Mouse (Mus musculus) forebrain, embryonic 12.5 days (tissue): ENCODE results near the gene Mylk4. TPM values are rescaled to one million over a fixed set of nuclear protein-coding genes. Genes with fewer than 3 reads are reported as not detected.

Experiments used
- ATAC-seq: fragments of 200-750 bp; cut with Nextera tagmentation; 2 replicates; pipeline ENCODE4 v1.8.0; 2017; ENCODE audit warnings: moderate TSS enrichment; ENCODE audit not compliant: low FRiP score
- H3K27ac ChIP-seq: fragments of 300-500 bp; sonication (generic); 2 replicates; pipeline ENCODE4 v1.5.1; 2016; ENCODE audit warnings: mild to moderate bottlenecking
- H3K27me3 ChIP-seq: fragments of 300-500 bp; sonication (generic); 2 replicates; pipeline ENCODE4 v1.6.1; 2016; ENCODE audit warnings: mild to moderate bottlenecking
- H3K36me3 ChIP-seq: fragments of 300-500 bp; sonication (generic); replicated peaks from 2 replicates; pipeline ENCODE4 v1.6.1; 2016; ENCODE audit warnings: mild to moderate bottlenecking
- H3K4me1 ChIP-seq: fragments of 300-500 bp; sonication (generic); 2 replicates; pipeline ENCODE4 v1.6.1; 2016
- H3K4me2 ChIP-seq: fragments of 300-500 bp; sonication (generic); 2 replicates; pipeline ENCODE4 v1.6.1; 2016; ENCODE audit warnings: mild to moderate bottlenecking, moderate library complexity
- H3K4me3 ChIP-seq: fragments of 300-500 bp; sonication (generic); replicated peaks from 2 replicates; pipeline ENCODE4 v1.5.1; 2016; ENCODE audit warnings: mild to moderate bottlenecking
- H3K9ac ChIP-seq: fragments of 300-500 bp; sonication (generic); 2 replicates; pipeline ENCODE4 v1.6.1; 2016; ENCODE audit warnings: mild to moderate bottlenecking
- H3K9me3 ChIP-seq: fragments of 300-500 bp; sonication (generic); 2 replicates; pipeline ENCODE4 v1.6.1; 2016
- WGBS: fragments of 180-500 bp; shearing (Covaris S2); methylation state at CpG from one replicate; pipeline ENCODE4 v1.1.7; 2016; 5-methylcytosine and 5-hydroxymethylcytosine counted together
- polyA plus RNA-seq: library from polyadenylated mRNA; unstranded; fragments of >200 nt; fragmentation: Nextera tagmentation; extraction: Ambion mirVana; gene quantifications from 2 replicates; pipeline ENCODE4 v1.2.1, GENCODE M21; 2016

Gene Mylk4
- polyA plus RNA-seq, 1 experiment from 2014 or later: 0.13 TPM

DNA sequence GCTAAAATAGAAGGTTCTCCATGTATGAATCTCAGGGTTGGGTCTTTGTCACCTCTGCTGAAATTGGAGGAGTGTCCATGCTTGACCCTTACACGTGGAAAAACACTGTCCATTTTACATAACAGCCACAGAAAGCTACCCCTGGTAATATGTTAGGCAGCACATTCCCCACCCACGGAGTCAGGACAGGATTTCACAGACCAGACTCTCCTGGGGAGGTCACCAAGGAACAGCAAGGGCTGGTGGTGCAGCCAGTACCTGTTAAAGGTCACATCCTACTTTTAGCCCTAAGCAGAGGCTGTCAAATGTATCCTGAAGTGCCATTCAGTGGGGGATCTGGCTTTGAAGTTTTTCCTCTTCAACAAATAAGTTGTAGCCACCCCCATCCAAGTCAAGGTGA lies 35.3 kb downstream of the Mylk4 start:
- Histone ChIP-seq H3K9ac (no peak overlapping the region), H3K27ac (no peak overlapping the region), H3K9me3 (no peaks in the 10 kb centered on the region), H3K4me2 (no peak overlapping the region), H3K27me3 (no peaks in the 10 kb centered on the region), H3K4me1 (no peaks in the 10 kb centered on the region), H3K36me3 (no peaks in the 10 kb centered on the region), H3K4me3 (no peak overlapping the region)
- WGBS: 59% methylated on average over 2 of the region's 2 CpGs
- ATAC-seq: no peak

- no peak for ATAC-seq
- Histone ChIP-seq H3K9me3 (no peaks in the 10 kb centered on the region), H3K4me2 (no peak overlapping the region), H3K4me3 (no peak overlapping the region), H3K4me1 (no peaks in the 10 kb centered on the region), H3K36me3 (no peaks in the 10 kb centered on the region), H3K27ac (no peak overlapping the region), H3K9ac (no peak overlapping the region), H3K27me3 (no peaks in the 10 kb centered on the region)
- WGBS: 70% methylated on average over 7 of the region's 7 CpGs
Observed at GRCm38 (mm10) chr13:32741161-32741560, 42.6 kb downstream of the Mylk4 start.

DNA sequence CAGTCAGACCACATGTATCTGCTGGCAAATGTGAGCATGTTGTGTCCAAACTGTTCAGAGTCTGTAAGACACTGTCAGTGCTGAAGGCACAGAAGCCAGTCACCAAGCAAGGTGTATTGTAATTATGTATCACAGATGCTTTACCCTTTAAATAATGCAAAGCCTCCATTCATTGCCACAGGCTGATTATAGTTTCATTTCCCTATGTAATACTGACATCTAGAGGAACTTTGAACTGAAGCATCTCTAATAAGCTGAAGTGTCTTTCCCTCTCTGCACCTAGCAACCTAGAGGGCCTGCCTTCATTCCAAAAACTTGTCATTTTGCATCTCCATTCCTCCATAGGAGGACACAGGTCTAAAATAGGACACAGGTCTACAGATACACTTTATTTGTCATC lies 52.5 kb downstream of the Mylk4 start:
- Histone ChIP-seq H3K4me2 (no peak overlapping the region), H3K4me3 (no peak overlapping the region), H3K4me1 (no peaks in the 10 kb centered on the region), H3K9ac (no peak overlapping the region), H3K27ac (no peak overlapping the region), H3K36me3 (no peaks in the 10 kb centered on the region), H3K9me3 (no peaks in the 10 kb centered on the region), H3K27me3 (no peaks in the 10 kb centered on the region)
- no peak for ATAC-seq

DNA sequence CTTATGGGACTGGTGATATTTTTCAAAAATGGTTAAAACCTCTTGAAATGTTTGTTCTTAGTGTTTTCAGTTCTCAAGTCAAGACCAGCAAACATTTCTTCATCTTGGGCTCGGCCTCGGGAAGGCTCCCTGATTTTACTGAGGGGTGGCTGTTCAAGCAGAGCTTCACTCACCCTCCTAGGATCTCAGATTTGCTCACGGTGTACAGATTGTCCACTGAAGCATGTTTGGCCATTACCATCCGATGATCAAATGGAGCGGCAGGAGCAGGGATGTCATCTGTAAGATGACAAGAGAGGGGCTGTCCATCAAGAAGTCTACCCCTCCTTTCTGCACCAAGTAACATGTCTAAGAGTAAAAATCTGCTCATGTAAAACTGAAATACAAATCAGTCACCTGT lies 59.1 kb downstream of the Mylk4 start:
- WGBS: 90% methylated on average over 5 of the region's 5 CpGs
- no peaks in the 10 kb centered on the region for H3K27me3 ChIP-seq
- no peaks in the 10 kb centered on the region for H3K36me3 ChIP-seq
- no peaks in the 10 kb centered on the region for H3K9me3 ChIP-seq
- H3K9ac ChIP-seq: no peak overlapping the region
- no peak overlapping the region for H3K4me3 ChIP-seq
- H3K4me2 ChIP-seq: no peak overlapping the region
- H3K4me1 ChIP-seq: no peaks in the 10 kb centered on the region
- ATAC-seq: no peak
- H3K27ac ChIP-seq: no peak overlapping the region

GRCm38 (mm10) chr13:32721717-32722116 lies 62.0 kb downstream of the Mylk4 start:
- no peaks in the 10 kb centered on the region for H3K27me3 ChIP-seq
- 85% methylated on average over 4 of the region's 4 CpGs for WGBS
- no peaks in the 10 kb centered on the region for H3K9me3 ChIP-seq
- H3K9ac ChIP-seq: no peak overlapping the region
- no peak overlapping the region for H3K4me3 ChIP-seq
- H3K27ac ChIP-seq: no peak overlapping the region
- no peak overlapping the region for H3K4me2 ChIP-seq
- no peak for ATAC-seq
- H3K4me1 ChIP-seq: no peaks in the 10 kb centered on the region
- H3K36me3 ChIP-seq: no peaks in the 10 kb centered on the region

DNA sequence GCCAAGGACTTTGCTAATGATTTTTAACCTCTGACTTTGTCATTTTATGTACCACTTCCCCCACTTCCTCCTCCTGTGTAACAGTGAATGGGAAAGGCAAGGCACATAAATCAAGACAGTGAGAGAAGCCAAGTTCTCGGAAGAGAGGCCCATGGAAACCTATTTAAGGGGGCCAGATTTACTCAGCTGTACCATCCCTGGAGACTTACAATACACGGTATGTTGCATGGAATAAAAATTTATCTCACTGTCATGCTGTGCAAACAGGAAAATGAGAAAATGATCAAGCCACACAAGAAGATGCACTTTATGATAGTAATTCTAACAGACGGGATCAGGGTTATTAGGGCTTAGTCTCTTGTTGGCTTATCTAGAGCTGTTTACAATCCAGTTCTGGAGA lies 64.5 kb downstream of the Mylk4 start:
- no peak for ATAC-seq
- no peaks in the 10 kb centered on the region for H3K36me3 ChIP-seq
- H3K27ac ChIP-seq: no peak overlapping the region
- no peaks in the 10 kb centered on the region for H3K27me3 ChIP-seq
- no peaks in the 10 kb centered on the region for H3K9me3 ChIP-seq
- H3K4me1 ChIP-seq: no peaks in the 10 kb centered on the region
- no peak overlapping the region for H3K4me2 ChIP-seq
- H3K4me3 ChIP-seq: no peak overlapping the region
- WGBS: 92% methylated on average over 3 of the region's 3 CpGs
- H3K9ac ChIP-seq: no peak overlapping the region

DNA sequence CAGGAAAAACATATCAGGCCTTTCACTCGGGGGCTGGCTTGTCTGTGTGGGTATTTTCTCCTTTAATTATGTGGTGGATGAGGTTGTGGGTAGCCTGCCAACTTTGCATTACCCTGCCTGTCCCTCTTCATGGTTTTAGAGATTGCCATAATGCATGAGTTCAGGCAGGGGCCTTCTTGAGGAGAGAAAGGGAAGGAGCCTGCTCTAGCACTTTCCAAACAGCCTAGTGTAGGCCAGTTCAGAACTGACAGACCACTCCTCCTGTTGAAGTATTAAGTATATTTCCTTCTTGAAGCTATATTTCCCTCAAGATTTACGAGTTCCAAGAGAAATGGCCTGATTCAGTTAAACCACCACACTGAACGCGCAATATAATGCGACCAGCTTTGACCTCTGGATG lies 66.0 kb downstream of the Mylk4 start:
- H3K4me2 ChIP-seq: no peak overlapping the region
- no peaks in the 10 kb centered on the region for H3K9me3 ChIP-seq
- WGBS: 84% methylated on average over 5 of the region's 5 CpGs
- no peak overlapping the region for H3K27ac ChIP-seq
- no peaks in the 10 kb centered on the region for H3K27me3 ChIP-seq
- H3K9ac ChIP-seq: no peak overlapping the region
- H3K4me3 ChIP-seq: no peak overlapping the region
- no peak for ATAC-seq
- H3K36me3 ChIP-seq: no peaks in the 10 kb centered on the region
- no peaks in the 10 kb centered on the region for H3K4me1 ChIP-seq

GRCm38 (mm10) chr13:32712568-32712967 lies 71.2 kb downstream of the Mylk4 start:
- Histone ChIP-seq H3K36me3 (no peaks in the 10 kb centered on the region), H3K27me3 (no peaks in the 10 kb centered on the region), H3K9ac (no peak overlapping the region), H3K9me3 (no peaks in the 10 kb centered on the region), H3K4me3 (no peak overlapping the region), H3K4me2 (no peak overlapping the region), H3K4me1 (no peaks in the 10 kb centered on the region), H3K27ac (no peak overlapping the region)
- ATAC-seq: no peak
- WGBS: 91% methylated on average over 3 of the region's 3 CpGs

DNA sequence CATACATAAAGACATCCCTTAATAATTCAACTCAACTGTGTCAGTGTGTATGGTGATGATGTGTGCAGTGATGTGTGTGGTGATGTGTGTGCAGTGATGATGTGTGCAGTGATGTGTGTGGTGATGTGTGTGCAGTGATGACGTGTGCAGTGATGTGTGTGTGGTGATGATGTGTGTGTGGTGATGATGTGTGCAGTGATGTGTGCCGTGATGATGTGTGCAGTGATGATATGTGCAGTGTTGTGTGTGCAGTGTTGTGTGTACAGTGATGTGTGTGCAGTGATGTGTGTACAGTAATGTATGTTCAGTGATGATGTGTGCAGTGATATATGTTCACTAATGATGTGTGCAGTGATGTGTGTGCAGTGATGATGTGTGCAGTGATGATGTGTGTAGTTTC lies 75.9 kb downstream of the Mylk4 start:
- Histone ChIP-seq H3K4me3 (no peak overlapping the region), H3K4me1 (0 out of 2 replicates have a peak, but pooled peaks cover 2% of the 10 kb centered on the region), H3K27me3 (no peaks in the 10 kb centered on the region), H3K4me2 (no peak overlapping the region), H3K27ac (no peak overlapping the region), H3K9me3 (no peaks in the 10 kb centered on the region), H3K9ac (no peak overlapping the region), H3K36me3 (no peaks in the 10 kb centered on the region)
- WGBS: 86% methylated on average over 2 of the region's 2 CpGs
- 0 out of 2 replicates have a peak, but pooled peaks have one; percentile 30 for ATAC-seq

DNA sequence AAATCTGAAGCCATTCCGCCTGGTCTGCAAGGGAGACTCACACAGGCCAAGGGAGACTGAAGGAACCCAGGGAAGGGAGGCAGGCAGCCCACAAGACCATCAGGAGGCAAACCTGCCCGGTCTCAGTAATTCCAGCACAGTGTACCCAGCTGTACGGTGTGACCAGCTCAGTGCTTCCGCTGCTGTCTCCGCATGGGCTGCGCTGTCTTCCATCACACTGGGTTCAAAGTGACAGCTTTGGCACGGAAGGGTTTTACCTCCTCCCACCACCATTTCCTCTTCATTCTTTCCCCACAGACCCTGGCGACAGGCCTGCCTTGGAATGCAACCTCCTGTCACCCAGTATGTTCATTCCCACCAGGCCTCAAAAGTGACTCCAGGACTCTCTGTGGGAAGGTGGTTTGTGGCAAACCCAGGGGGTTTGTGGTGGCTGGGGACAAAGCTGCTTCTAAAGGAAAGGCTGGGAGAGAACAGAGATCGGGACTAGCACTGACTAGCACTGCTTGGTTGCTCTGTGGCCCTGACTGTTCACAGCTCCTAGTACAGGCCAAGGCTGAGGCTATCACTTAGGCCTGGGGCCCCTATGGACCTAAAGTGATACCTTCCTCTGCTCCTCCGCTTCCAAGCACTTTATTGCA lies 77.0 kb downstream of the Mylk4 start:
- H3K27me3 ChIP-seq: no peaks in the 10 kb centered on the region
- 81% methylated on average over 10 of the region's 10 CpGs for WGBS
- no peaks in the 10 kb centered on the region for H3K9me3 ChIP-seq
- H3K9ac ChIP-seq: no peak overlapping the region
- no peak overlapping the region for H3K27ac ChIP-seq
- 0 out of 2 replicates have a peak, but pooled peaks cover 2% of the 10 kb centered on the region for H3K4me1 ChIP-seq
- H3K4me3 ChIP-seq: no peak overlapping the region
- H3K36me3 ChIP-seq: no peaks in the 10 kb centered on the region
- ATAC-seq: no peak
- H3K4me2 ChIP-seq: no peak overlapping the region

GRCm38 (mm10) chr13:32705315-32705714 lies 78.4 kb downstream of the Mylk4 start:
- no peaks in the 10 kb centered on the region for H3K9me3 ChIP-seq
- H3K4me1 ChIP-seq: 0 out of 2 replicates have a peak, but pooled peaks cover 2% of the 10 kb centered on the region
- no peaks in the 10 kb centered on the region for H3K36me3 ChIP-seq
- WGBS: 53% methylated on average over 1 of the region's 1 CpGs
- no peak overlapping the region for H3K27ac ChIP-seq
- ATAC-seq: no peak
- no peak overlapping the region for H3K4me2 ChIP-seq
- H3K27me3 ChIP-seq: no peaks in the 10 kb centered on the region
- H3K4me3 ChIP-seq: no peak overlapping the region
- H3K9ac ChIP-seq: no peak overlapping the region

- no peak overlapping the region for H3K4me3 ChIP-seq
- H3K9ac ChIP-seq: no peak overlapping the region
- H3K9me3 ChIP-seq: no peaks in the 10 kb centered on the region
- no peaks in the 10 kb centered on the region for H3K27me3 ChIP-seq
- no peak overlapping the region for H3K27ac ChIP-seq
- 0 out of 2 replicates have a peak, but pooled peaks cover 2% of the 10 kb centered on the region for H3K4me1 ChIP-seq
- H3K36me3 ChIP-seq: no peaks in the 10 kb centered on the region
- no peak for ATAC-seq
- H3K4me2 ChIP-seq: no peak overlapping the region
- WGBS: 69% methylated on average over 2 of the region's 2 CpGs
Observed at GRCm38 (mm10) chr13:32704911-32705310, 78.8 kb downstream of the Mylk4 start.

GRCm38 (mm10) chr13:32701564-32701963 lies 82.2 kb downstream of the Mylk4 start:
- Histone ChIP-seq H3K4me3 (no peak overlapping the region), H3K27ac (no peak overlapping the region), H3K36me3 (no peaks in the 10 kb centered on the region), H3K9me3 (no peaks in the 10 kb centered on the region), H3K9ac (no peak overlapping the region), H3K4me1 (0 out of 2 replicates have a peak, but pooled peaks cover 2% of the 10 kb centered on the region), H3K4me2 (no peak overlapping the region), H3K27me3 (no peaks in the 10 kb centered on the region)
- WGBS: 93% methylated on average over 1 of the region's 1 CpGs
- ATAC-seq: no peak
